Mouse (Mus musculus) c-Kit-positive CD71-negative TER-119-negative erythroid progenitor cells, embryonic 14.5 days (primary cell): ENCODE measurements around the gene Phb2.

Source experiments
- DNase-seq: peaks from one replicate; pipeline ENCODE4 v3.0.0-alpha.2; 2013; ENCODE audit warnings: low read depth

Gene Phb2

DNA sequence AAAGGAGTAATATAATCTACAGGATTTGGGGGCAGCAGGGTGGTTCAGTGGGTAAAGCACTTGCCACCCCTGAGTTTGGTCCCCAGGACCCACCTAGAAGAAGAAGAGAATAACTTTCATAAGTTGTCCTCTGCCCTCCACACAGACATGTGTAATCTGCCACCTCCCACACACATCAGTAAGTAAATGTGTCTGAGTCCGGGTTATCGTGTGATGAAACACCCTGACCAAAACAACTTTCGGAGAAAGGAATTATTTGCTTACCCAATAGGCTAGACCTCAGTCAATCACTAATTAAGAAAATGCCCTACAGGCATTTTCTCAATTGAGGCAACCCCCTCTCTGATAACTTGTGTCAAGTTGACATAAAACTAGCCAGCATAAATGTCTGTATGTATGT lies 21.6 kb upstream of the Phb2 start:
- no peak for DNase-seq

DNA sequence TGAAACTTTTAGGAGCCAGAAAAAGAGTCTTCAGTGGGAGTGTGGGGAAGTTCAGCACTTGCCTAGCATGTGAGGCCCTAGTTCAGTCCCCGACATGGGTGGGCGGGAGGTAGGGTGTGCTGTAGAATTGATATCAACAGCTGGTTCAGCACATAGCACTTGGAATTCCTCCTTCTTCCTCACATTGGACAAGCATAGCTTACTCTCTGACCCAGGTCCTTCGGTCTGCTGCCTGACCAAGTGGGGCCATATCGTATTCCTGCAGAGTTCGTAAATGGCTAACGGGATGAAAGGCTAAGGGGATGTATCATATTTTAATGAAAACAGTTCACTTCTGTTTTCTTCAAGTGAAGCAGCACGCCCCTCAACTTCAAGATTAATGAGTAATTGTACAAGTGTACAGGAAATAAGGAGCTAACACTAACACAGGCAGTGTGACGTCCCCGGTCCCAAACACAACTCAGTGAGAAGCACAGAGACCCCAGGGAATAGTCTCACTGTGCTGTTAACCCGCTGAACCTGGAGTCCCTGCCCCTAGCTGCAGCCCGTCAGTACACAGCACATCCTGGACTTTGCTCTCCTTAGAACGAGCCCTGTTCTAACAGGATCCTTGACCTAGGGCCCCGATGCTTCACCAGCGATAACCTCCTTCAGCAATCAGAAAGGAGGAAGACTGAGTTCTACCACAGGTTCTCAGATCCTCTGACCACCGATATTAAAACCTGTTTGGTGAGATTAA lies 18.7 kb upstream of the Phb2 start:
- DNase-seq: no peak

DNA sequence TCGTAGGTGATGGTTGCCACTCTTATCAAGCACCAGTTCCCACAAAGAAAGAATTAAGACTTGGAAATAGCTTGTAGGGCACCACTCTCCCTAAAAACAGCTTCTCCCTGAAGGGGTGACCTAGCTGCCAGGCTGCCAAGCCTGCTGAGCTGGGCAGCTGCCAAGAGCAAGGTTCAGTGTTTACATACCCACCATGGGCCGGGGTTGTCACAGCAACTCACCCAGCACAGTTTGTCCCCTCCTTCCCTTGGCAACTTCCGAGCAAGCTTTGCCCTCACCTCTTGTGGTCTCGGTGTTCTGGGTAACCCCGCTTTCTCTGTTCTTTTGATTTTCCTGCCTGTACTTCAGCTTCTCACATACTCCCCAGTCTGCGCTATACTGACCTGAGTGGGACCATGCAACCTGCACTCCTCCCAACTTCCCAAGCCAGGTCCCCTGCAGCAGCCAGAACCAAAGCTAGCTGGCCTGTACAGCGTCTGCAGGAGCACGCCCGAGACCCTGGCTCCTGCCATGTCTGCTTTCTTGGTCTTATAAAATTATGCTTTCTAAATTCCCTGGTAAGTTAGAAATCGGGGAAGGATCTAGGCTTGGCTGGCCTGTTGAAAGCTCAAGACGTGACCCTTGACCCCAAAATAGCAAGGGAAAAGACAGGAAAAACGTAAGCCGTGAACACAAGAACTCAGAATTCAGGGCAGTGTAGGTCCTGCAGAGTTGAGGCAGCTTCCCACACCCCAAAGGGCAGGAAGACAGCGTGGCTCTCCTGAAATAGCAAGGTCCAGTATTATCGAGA lies 17.8 kb upstream of the Phb2 start:
- DNase-seq: no peak

DNA sequence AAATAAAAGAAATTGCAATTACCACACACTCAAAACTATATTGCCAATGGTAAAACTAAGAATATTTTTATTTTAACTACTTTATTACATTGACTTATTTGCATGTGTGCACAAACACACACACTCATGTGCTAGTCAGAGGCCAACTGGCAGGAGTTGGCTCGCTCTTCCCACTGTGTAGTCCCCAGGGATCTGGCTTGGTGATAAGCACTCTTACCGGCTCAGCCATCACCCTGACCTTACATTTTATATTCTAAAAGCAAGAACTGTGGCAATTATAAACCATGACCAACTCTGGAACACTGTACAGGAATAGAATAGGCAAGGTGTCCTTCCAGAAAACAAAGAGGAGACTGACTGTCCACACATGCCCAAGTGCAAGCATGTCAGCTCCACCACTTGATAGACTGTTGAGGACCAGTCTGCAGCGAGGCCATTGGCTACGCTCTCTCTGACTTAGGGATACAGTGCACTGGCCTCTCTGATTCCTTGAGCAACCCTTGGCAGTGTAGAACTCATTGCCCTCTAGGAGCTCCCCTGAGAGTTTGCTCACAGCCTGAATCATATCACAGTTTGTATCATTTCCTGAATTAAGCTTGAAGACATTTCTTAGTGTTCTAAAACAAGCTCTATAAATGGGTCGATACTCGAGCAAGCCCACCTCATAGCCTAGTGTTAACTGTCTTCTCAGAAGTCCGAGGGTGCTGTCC lies 15.5 kb upstream of the Phb2 start:
- DNase-seq: no peak

DNA sequence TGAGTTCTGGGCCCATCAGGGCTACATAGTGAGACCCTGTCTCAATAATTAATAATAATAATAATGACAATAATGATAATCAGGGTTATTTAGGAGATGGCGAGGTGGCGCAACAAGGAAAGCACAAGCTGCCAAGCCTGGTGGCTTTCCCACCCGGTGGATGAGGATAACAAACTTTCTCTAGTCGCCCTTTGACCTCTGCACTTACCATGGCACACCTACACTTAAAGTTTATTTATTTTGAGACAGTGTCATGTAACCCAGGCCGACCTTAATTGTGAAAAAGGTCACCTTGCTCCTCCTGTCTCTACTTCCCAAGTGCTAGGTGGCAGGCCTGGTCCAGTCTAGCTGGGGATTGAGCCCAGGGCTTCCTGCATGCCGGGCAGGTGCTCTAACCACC lies 13.4 kb upstream of the Phb2 start:
- no peak for DNase-seq

DNA sequence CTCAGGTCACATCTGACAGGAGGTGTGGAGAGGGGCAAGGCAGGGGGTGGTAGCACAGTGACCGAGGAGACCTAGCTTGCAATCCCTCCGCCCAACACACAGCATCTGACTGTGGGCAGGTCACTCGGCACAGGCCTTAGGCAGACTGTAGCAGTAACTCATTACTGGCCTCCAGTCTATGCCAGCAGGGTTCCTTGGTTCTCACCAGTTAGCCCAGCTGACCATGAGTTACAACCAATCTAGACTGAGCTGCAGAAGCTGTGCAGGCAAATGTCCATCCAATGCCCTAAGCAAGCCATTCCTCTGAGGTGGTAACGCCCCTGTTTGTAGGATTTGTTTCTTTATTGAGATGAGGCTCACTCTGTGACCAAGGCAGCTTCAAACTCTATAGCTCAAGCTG lies 12.8 kb upstream of the Phb2 start:
- DNase-seq: no peak

DNA sequence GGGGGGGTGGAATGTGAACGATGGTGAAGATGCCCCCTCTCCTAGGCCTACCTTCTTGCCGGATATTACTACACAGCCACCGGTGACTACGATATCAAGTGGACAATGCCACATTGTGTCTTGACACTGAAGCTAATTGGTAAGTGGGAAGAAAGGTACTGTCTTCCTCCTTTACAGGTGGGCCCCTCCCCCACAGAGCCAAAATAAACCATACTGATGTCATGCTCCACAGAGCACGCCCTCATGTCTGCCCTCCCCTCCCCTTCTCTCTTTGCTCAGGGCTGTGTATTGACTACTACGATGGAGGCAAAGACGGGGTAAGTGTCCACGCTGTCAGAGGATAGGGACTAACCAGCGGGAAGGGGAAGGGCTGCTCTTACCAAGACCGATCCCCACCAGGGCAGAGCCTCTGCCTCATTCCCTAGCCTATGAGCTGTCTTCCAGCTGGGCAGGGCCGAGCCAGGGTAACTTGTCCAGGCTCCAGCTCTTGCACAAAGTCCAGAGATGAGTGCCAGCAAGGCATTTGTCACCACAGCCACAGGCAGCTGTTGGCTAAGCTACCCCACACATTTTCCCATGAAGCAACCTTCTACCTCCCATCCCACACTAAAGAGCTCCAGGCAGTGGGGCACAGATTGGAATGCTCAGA lies 12.1 kb upstream of the Phb2 start:
- DNase-seq: no peak

DNA sequence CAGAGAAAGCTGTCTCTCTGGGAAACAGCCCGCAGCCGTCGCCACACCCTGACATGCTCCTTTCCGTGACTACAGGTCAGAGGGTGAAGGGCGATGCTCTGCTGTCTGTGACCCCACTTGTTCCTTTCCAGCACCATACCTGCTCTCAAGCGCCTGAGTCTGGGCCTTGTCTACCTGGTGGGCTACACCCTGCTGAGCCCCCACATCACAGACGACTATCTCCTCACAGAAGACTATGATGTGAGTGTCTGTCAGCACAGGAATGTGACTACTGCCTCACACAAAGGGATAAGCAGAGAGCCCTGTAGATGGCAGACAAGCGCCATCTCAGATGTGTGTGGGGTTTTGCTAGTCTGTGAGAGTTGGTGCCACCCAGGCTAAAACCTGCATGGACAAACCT lies 10.8 kb upstream of the Phb2 start:
- no peak for DNase-seq

DNA sequence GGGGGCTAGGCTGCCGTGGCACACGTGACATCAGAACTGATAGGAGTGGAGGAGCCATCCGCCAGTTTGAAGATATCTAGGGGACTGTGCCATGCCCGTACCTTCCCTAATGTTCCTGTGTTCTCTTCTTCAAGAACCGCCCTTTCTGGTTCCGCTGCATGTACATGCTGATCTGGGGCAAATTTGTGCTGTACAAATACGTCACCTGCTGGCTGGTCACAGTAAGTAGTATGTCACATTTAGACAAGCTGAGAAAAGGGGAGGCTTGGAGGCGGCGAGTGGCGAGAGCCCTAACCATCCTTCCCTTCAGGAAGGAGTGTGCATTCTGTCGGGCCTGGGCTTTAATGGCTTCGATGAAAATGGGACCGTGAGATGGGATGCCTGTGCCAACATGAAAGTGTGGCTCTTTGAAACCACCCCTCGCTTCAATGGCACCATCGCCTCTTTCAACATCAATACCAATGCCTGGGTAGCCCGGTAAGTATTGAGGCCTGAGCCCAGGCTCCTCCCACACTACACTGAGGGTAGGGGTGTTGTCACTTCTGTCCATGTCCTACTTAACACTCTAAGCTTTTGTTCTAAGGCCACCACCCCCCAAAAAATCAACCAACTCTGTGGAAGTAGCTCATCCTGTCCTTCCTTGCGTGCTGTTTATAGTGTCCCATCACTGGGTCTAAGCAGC lies 9.9 kb upstream of the Phb2 start:
- no peak for DNase-seq

DNA sequence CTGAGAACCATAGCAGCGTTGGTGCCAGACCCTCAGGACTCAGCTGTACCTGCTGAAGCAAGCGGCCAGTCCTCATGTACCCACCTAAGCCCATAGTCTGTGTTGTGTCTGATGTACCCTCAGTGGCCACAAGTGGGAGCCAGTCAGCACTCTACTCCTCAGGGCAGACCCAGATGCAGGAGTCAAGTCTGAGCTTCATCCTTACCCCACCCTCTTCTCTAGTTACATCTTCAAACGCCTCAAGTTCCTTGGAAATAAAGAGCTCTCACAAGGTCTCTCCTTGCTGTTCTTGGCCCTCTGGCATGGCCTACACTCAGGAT lies 9.4 kb upstream of the Phb2 start:
- peak; percentile 63 for DNase-seq

DNA sequence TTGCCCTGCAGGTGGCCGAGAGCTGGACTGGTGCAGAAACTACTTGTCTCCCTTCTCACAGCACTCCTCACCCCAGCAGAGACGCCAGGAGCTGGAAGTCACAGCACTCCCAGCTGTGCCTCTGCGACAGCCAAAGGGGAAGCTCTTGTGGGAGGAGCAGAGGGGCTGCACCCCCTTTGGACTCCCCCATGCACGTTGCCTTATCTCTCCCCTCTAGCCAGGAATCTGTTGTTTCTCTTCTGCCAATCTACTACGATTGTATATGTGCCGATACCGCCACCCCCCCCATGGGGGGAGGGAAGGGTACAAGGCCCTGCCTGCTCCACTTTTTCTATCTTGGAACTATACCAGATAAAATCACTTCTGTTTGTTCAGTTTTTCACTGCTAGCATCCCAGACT lies 8.3 kb upstream of the Phb2 start:
- no peak for DNase-seq

DNA sequence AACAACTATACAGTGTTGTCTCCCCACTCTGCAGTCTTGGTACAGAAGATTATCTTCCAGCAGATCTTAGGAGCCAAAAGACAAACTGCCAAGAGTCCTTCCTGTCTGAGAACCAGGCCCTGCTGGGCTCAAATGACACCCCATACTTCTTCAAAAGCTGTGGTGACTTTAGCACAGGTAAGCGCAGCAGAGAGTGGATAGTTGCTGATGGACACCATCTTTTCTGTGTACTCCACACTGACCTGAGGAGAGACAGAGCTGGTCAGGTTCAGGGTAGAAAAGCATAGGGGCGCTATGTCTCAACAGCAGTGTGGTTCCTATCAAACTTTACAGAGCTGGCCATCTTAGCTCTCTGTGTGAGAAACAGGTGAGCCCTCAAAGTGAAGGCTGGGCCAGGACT lies 7.7 kb upstream of the Phb2 start:
- no peak for DNase-seq

DNA sequence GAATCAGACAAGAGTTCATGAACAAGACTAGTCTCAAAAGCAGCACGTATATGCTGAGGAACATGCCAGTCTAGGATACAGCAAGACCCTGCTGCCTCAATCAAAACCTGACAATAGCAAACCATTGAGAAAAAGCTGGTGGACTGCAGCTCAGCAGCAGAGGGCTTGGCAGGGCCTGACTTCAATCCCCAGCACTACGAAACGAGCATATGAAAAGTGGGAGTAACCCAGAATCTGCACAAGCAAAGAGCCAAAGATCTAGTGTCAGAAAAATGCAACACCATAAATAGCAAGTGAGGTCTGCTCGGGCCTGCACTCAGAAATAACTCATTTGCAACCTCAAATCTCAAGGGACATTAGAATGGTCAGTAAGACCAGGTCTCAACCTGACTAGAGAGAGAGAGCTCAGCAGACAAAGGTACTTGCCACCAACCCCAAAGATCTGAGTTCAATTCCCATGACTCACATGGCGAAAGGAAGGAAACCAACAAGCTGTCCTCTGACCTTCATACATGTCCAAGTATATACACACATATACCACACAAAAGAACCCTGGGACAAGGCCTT lies 6.0 kb upstream of the Phb2 start:
- DNase-seq: no peak

DNA sequence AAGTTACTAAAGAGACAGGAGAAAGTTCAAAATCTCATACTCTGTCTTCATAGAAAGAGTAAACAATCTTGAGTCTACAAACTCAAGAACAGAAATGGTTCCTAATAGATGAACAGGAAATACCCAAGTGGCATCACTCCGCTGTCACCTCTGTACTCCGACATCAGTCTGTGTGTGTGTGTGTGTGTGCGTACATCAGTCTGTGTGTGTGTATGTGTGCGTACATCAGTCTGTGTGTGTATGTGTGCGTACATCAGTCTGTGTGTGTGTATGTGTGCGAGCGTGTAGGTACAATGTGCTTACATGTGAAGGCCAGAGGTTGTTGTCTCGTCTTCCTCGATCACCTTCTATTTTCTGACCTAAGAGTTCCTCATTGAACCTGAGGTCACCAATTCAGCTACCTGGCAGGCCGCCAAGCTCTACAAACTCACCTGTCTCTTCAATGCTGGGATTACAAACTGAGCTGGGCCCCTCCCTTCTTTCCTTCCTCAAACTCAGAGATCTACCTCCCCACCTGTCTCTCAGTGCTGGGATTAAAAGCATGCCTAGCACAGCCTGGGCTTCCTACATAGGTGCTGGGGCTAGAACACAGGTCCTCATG lies 3.7 kb upstream of the Phb2 start:
- DNase-seq: no peak

DNA sequence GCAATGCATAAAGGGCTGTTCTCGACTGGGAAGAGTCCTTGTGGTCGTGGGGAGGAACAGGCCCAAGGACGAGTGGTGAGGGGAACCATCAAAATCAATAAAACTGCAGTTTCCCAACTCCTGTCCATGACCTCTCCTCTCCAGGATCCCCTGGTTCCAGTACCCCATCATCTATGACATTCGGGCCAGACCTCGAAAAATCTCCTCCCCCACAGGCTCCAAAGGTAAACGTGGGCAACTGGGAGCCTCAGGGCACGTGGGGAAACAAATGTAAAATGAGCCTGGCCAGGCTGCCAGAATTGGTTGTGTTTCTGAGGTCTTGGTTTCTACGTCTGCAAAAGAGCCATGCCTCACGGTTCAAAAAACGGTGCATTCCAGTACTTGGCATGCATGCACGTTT lies 782 bp downstream of the Phb2 start:
- no peak for DNase-seq

DNA sequence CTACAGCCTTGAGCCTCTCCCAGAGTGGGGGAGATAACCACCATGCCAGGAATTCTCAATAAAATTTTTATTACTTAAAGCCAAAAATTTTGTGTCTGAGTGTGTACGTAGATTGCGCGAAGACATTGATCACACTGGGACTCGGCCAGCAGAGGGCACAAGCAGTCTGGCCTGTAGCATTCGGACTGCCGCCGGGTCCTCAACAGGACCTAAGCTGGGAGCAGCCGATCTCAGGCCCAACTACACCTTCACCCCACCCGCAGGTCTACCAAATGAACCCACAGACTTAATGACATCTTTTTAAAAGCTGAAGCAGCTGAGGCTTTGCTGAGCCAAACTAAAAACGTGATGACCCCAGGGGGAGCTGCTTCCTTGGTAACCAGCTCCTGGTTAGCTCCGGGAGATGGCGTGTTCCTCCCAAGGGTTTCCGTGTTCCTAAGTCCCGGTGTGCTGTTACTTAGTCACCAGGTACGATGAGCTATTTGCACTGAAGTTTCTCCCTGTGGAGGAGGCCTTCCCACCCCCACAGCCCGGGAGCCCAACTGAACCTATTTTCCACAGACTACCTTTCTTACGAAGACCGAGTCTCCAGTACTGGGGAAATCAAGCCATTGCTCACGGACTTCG lies 4.8 kb downstream of the Phb2 start:
- DNase-seq: peak; percentile 52

DNA sequence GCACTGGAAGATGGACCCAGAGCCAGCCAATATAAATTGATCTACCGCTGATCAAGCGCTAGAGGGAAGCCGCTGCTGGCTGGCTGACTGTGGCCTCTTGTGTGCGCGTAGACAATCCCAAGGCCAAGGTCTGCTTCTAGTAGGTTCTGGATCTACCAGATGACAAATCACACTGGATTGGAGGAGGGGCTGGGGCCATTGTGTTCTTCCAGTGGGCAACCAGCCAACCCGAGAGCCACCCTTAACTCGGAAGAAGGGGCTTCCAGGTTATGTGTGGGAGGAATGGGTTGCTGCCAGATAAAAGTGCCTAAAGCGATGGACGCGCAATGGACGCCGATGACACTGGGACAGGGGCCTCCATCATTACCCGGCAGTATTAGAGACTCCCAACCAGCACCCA lies 5.8 kb downstream of the Phb2 start:
- no peak for DNase-seq

DNA sequence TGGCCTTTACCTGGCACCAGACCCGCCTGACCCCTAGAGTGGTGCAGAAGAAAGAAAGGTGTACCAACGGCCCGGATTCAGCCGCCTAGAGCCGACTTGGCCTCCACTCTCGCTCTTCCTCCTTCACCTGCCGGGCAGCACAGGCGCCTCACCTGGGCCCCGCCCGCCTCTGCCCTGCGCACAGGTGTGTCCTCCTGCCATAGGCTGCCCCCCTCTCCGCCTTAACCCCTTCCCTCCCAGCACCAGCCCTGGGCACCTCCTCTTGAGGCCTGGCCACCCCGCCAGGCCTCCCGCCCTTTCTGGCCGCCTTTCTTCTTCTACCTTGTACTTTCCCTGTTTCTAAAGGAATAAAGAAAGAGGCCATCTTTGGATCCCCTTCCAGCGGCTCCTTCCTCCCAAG lies 6.6 kb downstream of the Phb2 start:
- no peak for DNase-seq

DNA sequence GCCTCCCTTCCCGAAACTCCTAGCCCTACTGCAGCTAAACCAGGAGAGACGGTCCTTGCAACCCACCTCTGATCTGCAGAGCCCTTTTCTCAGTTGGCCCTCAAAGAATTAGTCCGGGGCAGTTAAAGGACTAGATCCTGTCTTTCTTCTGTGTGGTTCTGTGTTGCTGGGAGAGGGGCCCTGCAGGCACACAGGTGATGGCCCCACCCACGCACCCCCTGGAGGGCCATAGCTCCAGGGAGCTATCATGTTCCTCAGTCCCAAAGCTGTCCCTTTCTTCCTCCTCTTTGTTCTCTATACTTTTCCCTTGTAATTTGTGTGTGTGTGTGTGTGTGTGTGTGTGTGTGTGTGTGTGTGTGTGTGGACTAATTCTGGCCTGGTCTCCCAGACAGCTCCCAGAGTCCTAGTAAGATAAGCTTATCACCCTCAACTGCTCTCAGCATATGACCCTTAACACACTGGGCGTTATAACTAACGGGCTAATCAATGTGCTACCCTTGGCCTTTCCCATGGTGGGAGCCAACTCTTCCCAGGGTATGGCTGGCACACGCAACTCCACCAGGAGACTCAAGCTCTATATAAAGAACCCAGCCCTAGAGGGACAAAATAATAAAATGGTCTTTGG lies 7.3 kb downstream of the Phb2 start:
- no peak for DNase-seq

DNA sequence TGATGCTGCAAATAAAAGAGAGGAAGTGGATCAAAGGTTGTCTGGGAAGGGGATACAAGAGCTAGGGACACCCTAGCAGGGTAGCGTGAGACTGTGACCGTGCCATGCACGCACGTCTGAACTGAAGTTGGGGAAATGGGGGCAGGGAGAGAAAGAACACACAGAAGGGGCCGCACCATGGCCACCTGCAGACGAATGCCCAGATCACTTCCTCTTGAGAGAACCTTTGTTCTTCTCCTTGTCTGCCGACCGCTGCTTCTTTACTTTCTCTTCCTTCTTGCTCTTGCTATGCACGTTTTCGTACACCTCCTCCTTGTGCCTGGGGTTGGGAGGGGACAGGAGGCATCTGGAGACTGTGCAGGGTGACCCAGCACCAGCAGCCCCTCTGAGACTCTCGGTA lies 8.8 kb downstream of the Phb2 start:
- no peak for DNase-seq
